Mouse (Mus musculus): ENCODE measurements at regions not wholly inside any gene's neighbourhood (a gene's known extent, or its start where the extent isn't known, plus 50 kb on each side); places are given as distances from the start of the nearest gene placed in this dataset.

GRCm38 (mm10) chr6:141041358-141041757, 207.7 kb upstream of the Pde3a start:
- DNase-seq, result no peak

GRCm38 (mm10) chr6:141041781-141042625, 207.1 kb upstream of the Pde3a start:
- DNase-seq, result no peak

- no peak for DNase-seq
Observed at GRCm38 (mm10) chr6:141048271-141048670, 200.8 kb upstream of the Pde3a start.

GRCm38 (mm10) chr6:141050038-141050684, 198.9 kb upstream of the Pde3a start:
- no peak for DNase-seq

- DNase-seq, result no peak
Observed at GRCm38 (mm10) chr6:141054026-141054425, 195.0 kb upstream of the Pde3a start.

- DNase-seq, result no peak
Observed at GRCm38 (mm10) chr6:141059250-141059916, 189.7 kb upstream of the Pde3a start.

- no peak for DNase-seq
Observed at GRCm38 (mm10) chr6:141065724-141066123, 183.3 kb upstream of the Pde3a start.

GRCm38 (mm10) chr6:141068861-141069467, 180.1 kb upstream of the Pde3a start:
- DNase-seq, result no peak

GRCm38 (mm10) chr6:141069896-141070295, 179.2 kb upstream of the Pde3a start:
- DNase-seq, result peak; percentile 4

GRCm38 (mm10) chr6:141071507-141071906, 177.6 kb upstream of the Pde3a start:
- no peak for DNase-seq

- no peak for DNase-seq
Observed at GRCm38 (mm10) chr6:141091076-141091780, 157.8 kb upstream of the Pde3a start.

- DNase-seq, result no peak
Observed at GRCm38 (mm10) chr6:141091781-141092140, 157.3 kb upstream of the Pde3a start.

GRCm38 (mm10) chr6:141097338-141098122, 151.5 kb upstream of the Pde3a start:
- DNase-seq, result no peak

GRCm38 (mm10) chr6:141118287-141118686, 130.8 kb upstream of the Pde3a start:
- DNase-seq, result no peak

GRCm38 (mm10) chr6:141126614-141127396, 122.3 kb upstream of the Pde3a start:
- DNase-seq, result no peak

- no peak for DNase-seq
Observed at GRCm38 (mm10) chr6:141129596-141129995, 119.5 kb upstream of the Pde3a start.

- no peak for DNase-seq
Observed at GRCm38 (mm10) chr6:141134176-141134575, 114.9 kb upstream of the Pde3a start.

GRCm38 (mm10) chr6:141136664-141137375, 112.2 kb upstream of the Pde3a start:
- no peak for DNase-seq

GRCm38 (mm10) chr6:141141016-141141415, 108.1 kb upstream of the Pde3a start:
- no peak for DNase-seq
